Mouse (Mus musculus) cerebellum, adult 2 months (tissue): ENCODE measurements around the gene Ccser2. TPM values are rescaled to one million over a fixed set of nuclear protein-coding genes. Genes with fewer than 3 reads are reported as not detected.
A peak's percentile ranks its signal among the peaks of the same experiment; 100 is the strongest.

ENCODE experiments used
- DNase-seq, 2 experiments: peaks; one replicate each; pipeline ENCODE4 v3.0.0; 2021
- H3K27ac ChIP-seq: fragments of 200-500 bp; 2 replicates; pipeline ENCODE4 v1.5.1; 2012; ENCODE audit warnings: low read length, control low read depth, inconsistent platforms; ENCODE audit not compliant: insufficient read depth
- H3K27me3 ChIP-seq: fragments of 200-500 bp; 2 replicates; pipeline ENCODE4 v1.6.1; 2012; ENCODE audit warnings: inconsistent platforms, mild to moderate bottlenecking, low read length, moderate library complexity; ENCODE audit not compliant: control insufficient read depth, insufficient read depth
- H3K4me1 ChIP-seq: fragments of 200-500 bp; 2 replicates; pipeline ENCODE4 v1.6.1; 2011; ENCODE audit warnings: low read length; ENCODE audit not compliant: control insufficient read depth, insufficient read depth
- H3K4me3 ChIP-seq: fragments of 200-500 bp; replicated peaks from 2 replicates; pipeline ENCODE3; 2011; ENCODE audit warnings: mild to moderate bottlenecking, low read depth, low read length, control low read depth; ENCODE audit not compliant: insufficient read depth
- CTCF ChIP-seq: fragments of 200-500 bp; IDR thresholded peaks from 2 replicates; pipeline ENCODE4 v1.5.1; 2011; ENCODE audit warnings: low read depth, mild to moderate bottlenecking, control low read depth, low read length, moderate library complexity, borderline replicate concordance; ENCODE audit not compliant: insufficient read depth
- POLR2A ChIP-seq: fragments of 200-500 bp; IDR thresholded peaks from 2 replicates; pipeline ENCODE4 v1.6.1; 2011; ENCODE audit warnings: low read length, control low read depth, borderline replicate concordance; ENCODE audit not compliant: insufficient read depth
- WGBS: fragments of 180-500 bp; shearing (Covaris S2); methylation state at CpG from one replicate; pipeline ENCODE4 v1.1.7; 2018; 5-methylcytosine and 5-hydroxymethylcytosine counted together
- polyA plus RNA-seq: library from polyadenylated mRNA; depleted of rRNA; stranded (reverse); fragments of >200 nt; gene quantifications from 2 replicates; pipeline ENCODE4 v1.2.3, GENCODE M21; 2012

Ccser2 gene
- polyA plus RNA-seq, 1 experiment = 49.4 TPM

GRCm38 (mm10) chr14:36890130-36890529, 78.4 kb downstream of the Ccser2 start:
- Histone ChIP-seq H3K4me3 (no peak overlapping the region), H3K27ac (no peak overlapping the region), H3K4me1 (no peaks in the 10 kb centered on the region), H3K27me3 (no peaks in the 10 kb centered on the region)
- no peak for DNase-seq
- WGBS = 53% methylated on average over 7 of the region's 7 CpGs
- TF ChIP-seq CTCF (no peak), POLR2A (no peak)

GRCm38 (mm10) chr14:36885680-36886079, 82.9 kb downstream of the Ccser2 start:
- Histone ChIP-seq H3K4me1 (no peaks in the 10 kb centered on the region), H3K4me3 (no peak overlapping the region), H3K27me3 (no peaks in the 10 kb centered on the region), H3K27ac (no peak overlapping the region)
- 39% methylated on average over 5 of the region's 5 CpGs for WGBS
- no peak for DNase-seq
- no peak for TF ChIP-seq POLR2A
- TF ChIP-seq CTCF = no peak

- DNase-seq = no peak
- TF ChIP-seq POLR2A = no peak
- no peak for TF ChIP-seq CTCF
- H3K4me1 ChIP-seq = no peaks in the 10 kb centered on the region
- WGBS = 79% methylated on average over 1 of the region's 1 CpGs
- no peak overlapping the region for H3K27ac ChIP-seq
- H3K27me3 ChIP-seq = no peaks in the 10 kb centered on the region
- H3K4me3 ChIP-seq = no peak overlapping the region
Observed at GRCm38 (mm10) chr14:36885117-36885516, 83.5 kb downstream of the Ccser2 start.

GRCm38 (mm10) chr14:36883576-36883975, 85.0 kb downstream of the Ccser2 start:
- Histone ChIP-seq H3K27me3 (no peaks in the 10 kb centered on the region), H3K4me3 (no peak overlapping the region), H3K4me1 (no peaks in the 10 kb centered on the region), H3K27ac (no peak overlapping the region)
- 70% methylated on average over 3 of the region's 3 CpGs for WGBS
- DNase-seq = no peak
- TF ChIP-seq CTCF (no peak), POLR2A (no peak)

- Histone ChIP-seq H3K4me3 (no peak overlapping the region), H3K4me1 (no peaks in the 10 kb centered on the region), H3K27ac (no peak overlapping the region), H3K27me3 (no peaks in the 10 kb centered on the region)
- 11% methylated on average over 6 of the region's 6 CpGs for WGBS
- DNase-seq = no peak
- no peak for TF ChIP-seq CTCF
Observed at GRCm38 (mm10) chr14:36870257-36870656, 98.3 kb downstream of the Ccser2 start.

GRCm38 (mm10) chr14:36868769-36869362, 99.7 kb downstream of the Ccser2 start:
- whole genome bisulfite sequencing = 44% methylated on average over 14 of the region's 14 CpGs
- no peak overlapping the region for H3K27ac ChIP-seq
- H3K27me3 ChIP-seq = no peaks in the 10 kb centered on the region
- no peak overlapping the region for H3K4me3 ChIP-seq
- TF ChIP-seq CTCF = no peak
- TF ChIP-seq POLR2A = no peak
- no peak for DNase-seq
- H3K4me1 ChIP-seq = no peaks in the 10 kb centered on the region

- TF ChIP-seq POLR2A = no peak
- TF ChIP-seq CTCF = peak; percentile 39; the same call in 1 of the 2 replicates
- Histone ChIP-seq H3K27me3 (no peaks in the 10 kb centered on the region), H3K27ac (no peak overlapping the region), H3K4me3 (no peak overlapping the region), H3K4me1 (no peaks in the 10 kb centered on the region)
- DNase-seq = peak; percentile 41 to 43
- 16% methylated on average over 6 of the region's 6 CpGs for WGBS
Observed at GRCm38 (mm10) chr14:36866966-36867700, 101.4 kb downstream of the Ccser2 start.

- Histone ChIP-seq H3K27ac (no peak overlapping the region), H3K27me3 (no peaks in the 10 kb centered on the region), H3K4me3 (peak overlapping the region; percentile 12), H3K4me1 (no peaks in the 10 kb centered on the region)
- peak; percentile 67 to 83 for DNase-seq
- TF ChIP-seq POLR2A (no peak), CTCF (peak; percentile 90)
- WGBS = 21% methylated on average over 15 of the region's 15 CpGs
Observed at GRCm38 (mm10) chr14:36863877-36864489, 104.6 kb downstream of the Ccser2 start.
